Mouse (Mus musculus) adrenal gland, postnatal 36 days (tissue): Measurements from ENCODE around the gene Rad51b. TPM values are rescaled to one million over a fixed set of nuclear protein-coding genes. Genes with fewer than 3 reads are reported as not detected.

Source experiments
- DNase-seq, 2 experiments: peaks; one replicate each; pipeline ENCODE4 v3.0.0; 2021; ENCODE audit warnings: mixed read lengths in 1 of 2
- total RNA-seq, 2 experiments: library from RNA; stranded (reverse); gene quantifications; 2 replicates each; pipeline ENCODE4 v1.2.3; 2021

The Rad51b gene
- total RNA-seq, 2 experiments from 2014 or later, result 0.49 to 0.63 TPM

DNA sequence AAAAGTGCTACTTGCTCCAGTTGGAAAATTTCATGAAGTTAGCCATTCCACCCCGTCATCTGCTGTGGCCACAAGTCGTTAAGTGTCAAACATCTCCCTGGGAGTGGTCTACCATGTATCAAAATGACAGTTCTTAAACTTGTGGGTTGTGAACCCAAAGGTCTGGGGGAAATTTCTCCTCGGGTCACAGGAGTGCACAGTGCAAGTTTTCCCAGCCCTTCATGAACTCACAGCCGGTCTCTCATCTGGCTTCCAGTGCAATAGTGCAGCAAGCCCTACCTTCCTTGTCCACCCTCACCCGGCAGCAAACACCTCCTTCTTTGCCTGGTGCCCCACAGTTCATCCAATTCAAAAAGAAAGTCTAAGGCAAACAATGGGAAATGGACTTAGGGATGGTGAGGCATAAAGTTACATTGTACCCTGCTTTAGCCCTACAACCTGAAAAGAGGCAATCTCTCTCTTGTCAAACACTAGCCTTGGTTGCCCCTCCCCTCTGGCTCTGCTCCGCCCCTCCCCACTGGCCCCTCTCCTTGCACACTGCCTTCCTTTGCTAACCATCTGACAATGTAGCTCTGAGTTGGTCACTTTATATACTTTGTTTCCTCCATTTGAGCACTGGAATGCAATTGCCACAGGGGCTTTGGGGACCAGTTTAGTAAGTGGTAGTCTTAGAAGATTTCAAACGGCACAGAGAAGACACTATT lies 390.8 kb downstream of the Rad51b start:
- no peak for DNase-seq

DNA sequence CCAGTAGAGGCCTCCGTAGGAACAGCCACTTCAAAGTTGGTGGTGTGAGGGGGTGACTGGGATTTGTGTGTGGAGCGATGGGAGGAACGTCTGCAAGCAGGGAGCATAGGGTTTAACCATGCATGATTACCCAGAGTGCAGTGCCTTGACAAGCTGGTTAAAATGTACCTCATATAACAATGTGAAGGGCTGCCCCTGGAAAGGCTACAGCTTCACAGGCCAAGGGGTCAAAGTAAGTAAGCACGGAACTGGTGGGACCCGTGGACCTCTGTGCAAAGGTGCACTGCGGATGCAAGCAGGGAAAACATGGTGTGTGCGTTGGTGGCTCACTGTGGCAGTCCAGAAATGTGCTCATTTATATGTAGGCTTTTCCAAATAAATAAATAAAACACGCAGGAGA lies 392.2 kb downstream of the Rad51b start:
- DNase-seq, result no peak

DNA sequence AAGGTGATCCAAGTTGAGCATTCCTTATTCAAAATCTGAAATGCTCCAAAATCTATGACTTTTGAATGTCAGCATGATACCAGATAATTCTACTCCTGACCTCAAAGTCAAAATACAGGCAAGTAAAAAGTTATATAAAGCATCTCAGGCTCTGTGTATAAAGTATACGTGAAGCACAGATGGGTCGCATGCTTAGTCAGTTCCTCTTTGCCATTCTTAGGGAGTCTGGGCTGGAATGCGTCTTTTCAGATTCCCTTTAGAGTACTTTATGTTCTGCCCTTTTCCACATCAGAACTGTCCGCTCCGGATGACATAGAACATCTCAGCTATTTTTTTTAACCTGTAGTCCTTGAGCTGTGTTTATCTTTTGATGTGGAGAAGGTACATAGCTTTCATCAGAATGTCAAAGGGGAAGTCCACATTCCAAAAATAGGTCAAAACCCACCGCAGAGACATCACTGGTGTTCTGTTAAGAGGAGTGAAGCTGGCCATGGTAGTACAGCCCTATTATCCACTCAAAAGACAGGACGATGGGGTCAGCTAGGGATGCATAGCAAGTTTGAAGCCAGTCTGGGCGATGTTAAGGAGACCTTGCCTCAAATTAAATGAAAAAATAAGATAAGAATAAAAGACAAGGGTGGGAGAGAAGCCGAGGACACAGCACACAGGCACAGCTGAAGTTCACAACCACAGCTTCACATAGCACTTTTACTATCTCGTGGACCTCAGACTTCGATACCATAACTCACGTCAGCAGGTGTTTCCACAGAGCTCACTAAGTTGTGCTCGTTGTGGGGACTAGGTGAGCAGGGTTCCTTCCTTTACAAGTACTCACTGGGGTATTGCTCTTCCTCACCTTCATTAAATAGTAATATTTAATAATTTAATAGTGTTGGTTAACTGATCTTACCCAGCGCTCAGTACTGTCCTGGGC lies 395.1 kb downstream of the Rad51b start:
- DNase-seq, result peak in 1 of 2 experiments; percentile 27

DNA sequence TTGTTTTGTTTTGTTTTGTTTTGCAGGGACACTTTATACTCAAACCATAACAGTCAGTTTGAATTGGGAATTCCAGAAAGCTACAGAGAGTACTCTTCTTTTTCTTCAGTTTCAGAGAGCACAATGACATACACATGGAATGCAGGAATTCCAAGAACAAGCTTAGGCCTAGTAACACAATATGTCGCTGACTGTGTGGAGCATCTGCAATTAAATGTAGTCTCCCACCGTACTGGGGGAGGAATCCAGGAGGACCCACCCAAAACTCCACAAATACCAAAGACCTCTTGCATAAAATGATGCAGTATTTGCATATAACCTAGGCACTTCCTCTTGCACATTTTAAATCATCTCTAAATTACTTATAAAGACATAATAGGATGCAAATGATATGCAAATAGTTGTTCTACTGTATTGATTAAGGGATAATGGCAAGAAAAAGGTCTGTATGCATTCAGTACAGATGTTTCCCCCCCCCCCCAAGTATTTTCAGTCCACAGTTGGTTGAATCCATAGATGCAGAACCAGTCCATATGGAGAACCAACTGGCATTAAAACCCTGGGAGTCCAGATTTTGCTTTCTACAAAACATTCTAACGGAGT lies 398.9 kb downstream of the Rad51b start:
- DNase-seq, result no peak

DNA sequence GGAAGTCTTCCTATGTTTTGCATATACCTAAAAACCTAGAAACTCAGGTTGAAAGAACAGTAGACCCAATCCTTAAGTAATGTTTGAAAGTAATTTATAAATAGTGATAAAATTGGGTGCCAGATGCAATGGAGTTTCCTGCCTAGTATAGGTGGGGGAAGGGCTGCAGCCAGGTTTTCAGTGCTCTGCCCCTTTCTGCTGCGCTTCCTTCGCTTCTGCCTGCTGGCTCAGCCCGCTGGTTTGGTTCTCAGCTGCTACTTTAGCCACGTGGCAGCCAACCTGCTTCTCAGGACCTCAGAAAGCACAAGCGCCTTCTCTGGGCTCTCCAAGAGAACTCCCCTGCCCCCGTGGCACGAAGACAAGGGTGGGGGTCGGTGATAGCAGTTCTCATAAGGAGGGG lies 406.5 kb downstream of the Rad51b start:
- DNase-seq, result no peak

DNA sequence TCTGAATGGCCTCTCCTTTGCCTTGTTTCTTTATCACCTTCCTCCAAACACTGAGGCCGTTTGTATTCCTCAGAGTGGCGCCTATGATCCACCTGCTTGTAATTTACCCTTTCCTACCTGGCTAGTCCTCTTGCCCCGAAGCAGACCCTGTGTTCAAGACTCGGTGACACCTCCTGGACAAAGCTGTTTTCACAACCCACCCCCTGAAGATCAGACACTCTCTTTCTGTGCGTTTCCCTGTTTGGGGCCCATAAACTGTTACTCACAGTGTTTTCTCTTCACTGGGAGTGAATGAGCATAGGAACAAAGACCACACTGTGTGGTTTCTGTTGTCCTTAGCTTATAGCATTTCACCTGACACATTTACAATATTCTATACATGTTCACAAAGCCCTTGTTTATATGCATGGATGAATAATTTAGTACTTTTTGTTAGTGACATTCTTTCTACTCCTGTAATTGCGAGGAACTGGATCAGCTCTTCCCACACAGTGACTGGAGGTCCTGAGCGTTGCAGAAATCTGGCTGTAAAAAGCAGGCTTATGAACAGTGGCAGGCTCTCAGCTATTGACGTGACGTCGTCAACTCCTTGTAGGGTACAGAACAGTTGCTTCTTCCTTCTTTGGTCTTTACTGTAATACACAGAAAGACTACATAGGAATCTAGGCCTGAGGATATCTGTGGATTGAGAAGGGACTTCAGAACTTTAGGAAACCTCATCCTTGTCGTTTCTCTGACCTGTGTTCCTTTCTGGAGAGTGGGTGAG lies 408.6 kb downstream of the Rad51b start:
- DNase-seq, result no peak

DNA sequence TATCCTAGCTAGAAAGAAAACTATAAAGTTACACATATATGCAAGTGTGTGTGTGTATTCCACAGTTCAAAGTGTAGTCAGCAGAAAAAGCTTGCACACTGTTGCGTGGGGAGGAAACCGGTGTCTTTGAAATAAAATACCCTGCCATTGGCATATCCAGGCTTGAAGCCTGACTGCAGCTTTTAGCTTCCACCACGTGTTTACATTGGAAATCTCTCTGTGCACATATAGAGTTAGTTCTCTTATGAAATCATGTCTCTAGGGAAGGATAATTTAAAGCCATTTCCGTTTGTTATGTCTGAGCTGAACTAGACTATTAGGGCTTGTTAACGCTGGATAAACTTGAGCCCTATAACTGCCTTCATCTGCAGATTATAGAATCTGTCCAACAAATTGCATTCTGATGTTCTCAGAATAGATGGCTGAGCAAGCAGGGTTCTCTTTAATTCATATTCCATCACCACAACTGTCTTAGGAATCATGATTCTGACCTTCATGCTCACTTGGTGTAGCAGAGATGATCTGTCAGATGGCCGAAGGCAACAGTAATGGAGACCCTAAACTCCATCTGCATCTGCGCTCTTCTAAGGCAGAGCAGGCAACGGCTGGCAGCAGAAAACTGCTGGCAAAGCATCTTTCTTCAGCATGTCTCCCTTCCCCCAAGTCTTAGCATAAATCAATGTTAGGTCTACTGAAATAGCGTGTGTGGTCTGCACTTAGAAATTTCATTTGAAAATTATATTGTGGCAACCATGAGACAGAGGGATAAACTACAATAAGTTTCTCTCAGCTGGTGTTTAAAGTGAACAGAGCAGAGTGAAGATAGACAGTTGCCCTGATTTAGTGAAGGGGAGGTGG lies 410.7 kb downstream of the Rad51b start:
- no peak for DNase-seq

DNA sequence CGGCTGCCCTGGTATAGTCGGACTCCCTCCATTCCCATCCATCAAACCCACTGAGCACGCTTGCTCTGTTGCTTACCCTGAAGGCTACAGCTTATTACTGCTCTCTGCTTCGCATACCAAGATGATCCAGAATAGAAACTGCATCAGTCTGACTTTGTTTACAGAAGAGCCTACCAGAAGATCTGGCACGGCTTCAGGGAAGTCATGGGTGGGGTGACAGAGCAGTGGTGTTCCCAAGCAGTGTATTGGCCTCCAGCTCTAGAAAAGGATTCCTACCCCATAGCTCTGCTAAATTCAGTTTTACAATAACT lies 411.3 kb downstream of the Rad51b start:
- DNase-seq, result peak in 1 of 2 experiments; percentile 29

DNA sequence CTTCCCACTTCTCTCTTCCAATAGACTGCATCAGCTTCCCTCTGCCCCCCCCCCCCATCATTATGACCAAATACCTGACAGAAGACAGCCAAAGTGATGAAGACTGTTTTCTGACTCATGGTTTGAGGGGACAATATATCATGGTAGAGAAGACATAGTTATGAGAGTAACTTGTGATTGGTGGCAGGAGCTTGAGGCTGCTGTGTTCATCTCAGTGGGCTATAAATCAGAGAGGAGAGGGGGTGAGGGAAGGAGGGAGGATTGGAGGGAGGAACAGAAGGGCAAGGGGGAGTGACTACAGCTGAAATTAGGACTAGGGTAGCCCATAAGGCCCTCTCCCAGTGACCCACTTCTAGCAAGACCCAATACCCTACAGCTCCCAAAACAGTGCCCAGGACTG lies 416.2 kb downstream of the Rad51b start:
- no peak for DNase-seq

DNA sequence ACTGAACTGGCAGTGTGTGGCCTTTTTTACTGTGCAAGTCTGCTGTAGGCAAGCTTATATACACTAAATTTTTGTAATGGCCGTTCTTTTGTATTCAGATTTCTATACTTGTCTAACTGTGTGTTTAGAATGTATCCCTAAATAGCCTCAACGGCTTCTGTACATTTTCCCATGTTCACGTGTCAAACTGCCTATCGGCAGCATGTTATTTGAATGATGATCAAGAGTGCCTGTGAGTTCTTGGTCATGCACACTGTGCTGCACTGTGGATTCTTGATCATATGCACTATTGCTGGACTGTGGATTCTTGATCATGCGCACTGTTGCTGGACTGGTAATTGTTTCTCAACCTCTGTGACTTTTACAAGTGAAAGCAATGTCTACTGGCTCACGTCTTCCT lies 417.4 kb downstream of the Rad51b start:
- no peak for DNase-seq

DNA sequence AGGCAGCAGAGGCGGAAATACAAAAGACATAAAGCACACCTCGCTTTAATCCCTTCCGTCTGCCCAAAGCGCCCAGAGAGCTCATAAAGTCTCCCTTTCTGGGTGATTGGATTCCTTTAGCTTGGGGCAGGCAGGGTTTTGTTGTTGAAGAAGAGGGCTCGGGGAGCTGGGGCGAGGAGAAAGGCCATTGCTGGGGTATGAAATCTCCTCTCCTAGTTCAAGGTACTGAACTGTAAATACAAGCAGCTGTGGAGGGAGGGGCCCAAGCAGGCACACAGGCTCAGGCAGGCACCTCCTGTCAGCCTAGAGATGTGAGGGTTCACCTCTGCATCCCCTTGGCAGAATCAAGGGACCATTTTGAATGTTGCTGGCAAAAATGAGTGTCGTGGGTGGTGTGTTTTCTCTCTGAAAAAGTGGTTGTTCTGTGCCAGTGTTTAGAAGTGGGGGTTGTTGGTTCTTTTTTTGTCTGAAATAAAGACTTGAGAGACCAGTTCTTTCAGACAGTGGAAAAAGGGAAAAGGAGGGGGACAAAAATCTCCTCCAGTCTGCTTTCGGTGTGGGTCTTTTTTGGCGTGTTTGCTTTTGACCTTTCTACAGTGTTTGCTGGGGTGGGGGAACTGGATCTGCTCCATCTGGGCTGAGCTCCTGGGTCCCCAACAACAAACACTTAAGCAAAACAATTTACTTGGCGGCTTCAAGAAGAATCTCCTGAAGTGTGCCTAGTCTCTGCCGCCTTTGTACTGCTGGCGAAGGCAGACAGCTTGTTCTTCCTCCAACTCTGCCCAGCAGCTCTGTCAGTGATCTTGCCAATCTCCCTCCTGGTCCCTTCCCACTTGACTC lies 418.6 kb downstream of the Rad51b start:
- DNase-seq, result no peak

DNA sequence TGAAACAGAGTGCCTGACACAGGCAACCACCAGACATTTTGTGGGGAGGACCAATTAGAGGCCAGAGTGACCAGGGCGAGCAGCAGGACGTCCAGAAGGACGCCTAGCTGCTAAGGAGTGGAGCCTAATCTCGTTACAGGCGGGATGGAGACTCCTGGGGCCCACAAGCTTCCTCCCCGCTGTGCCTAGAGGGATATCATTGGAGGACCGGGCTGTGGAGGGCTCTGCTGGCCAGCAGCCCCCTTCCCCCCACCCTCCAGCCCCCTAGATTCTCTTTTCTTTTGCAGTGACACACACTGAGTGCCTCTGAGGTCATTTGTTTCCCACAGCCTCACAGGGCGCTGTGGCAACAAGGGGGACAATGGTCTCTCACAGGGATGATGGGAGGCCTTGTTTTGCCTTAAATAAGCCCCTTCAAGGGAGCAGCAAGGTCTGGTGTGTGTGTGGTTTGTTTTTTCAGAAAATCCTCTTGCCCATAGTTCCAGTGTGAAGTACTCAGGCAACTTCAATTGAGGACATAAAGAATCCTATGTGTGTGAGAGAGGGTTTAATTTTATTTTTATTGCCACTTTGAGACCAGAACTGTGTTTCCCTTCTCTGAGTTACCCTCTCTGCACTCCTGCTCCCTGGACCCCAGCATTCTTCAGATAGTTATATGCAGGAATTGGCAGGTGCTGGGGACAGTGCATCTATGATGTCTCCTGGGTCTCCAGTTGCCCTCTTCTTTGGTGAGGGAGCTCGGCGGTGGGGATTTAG lies 422.2 kb downstream of the Rad51b start:
- DNase-seq, result no peak

DNA sequence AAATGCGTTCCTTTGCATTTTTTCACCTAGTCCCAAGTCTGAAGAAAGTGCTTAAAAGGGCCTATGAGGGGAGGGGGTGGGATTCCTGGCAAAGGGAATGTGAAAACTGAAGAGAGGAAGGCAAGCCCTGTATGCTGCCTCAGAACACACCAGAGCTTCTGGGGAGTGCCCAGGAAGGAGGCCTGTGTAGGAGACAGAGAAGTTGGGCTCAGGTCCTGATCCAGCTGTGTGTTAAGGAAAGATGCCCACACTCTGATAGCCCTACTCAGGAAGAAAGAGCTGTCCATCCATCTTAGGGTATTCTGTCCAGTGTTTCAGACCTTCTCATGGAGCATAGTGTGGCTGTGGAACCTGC lies 422.7 kb downstream of the Rad51b start:
- DNase-seq, result no peak

DNA sequence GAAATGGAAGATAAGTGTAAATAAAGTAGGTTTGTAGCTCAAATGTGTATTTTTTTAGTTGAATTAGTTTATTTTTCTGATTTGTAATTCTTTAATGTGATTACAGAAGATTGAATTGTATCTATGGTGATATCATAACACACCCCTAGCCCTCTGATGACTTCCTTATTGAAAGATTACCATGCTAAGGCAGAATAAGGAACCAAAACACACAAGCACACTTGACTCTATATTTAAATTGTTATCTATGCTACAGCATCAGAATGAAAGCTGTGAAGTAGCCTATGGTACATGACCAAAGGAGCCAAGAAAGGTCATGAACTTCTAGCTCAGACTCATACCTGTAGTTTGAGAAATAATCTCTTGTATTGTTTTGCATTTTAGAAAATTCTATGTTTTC lies 427.8 kb downstream of the Rad51b start:
- no peak for DNase-seq

DNA sequence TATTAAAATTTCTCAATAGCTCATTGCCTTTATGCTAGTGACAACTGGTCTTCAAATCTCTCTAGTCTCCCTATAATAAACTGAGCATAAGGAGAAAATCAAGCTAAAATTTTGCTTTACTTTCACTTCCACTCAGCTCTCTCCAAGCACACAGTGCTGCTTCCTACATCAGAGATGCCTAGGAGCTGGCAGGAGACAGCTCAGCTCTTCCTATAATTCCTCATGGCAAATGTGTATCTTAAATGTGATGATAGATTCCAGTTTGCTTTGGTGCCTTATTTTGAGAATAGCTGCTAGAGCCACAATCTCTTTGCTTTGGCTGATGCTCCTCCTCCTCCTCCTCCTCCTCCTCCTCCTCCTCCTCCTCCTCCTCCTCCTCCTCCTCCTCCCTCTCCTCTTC lies 428.6 kb downstream of the Rad51b start:
- DNase-seq, result no peak

DNA sequence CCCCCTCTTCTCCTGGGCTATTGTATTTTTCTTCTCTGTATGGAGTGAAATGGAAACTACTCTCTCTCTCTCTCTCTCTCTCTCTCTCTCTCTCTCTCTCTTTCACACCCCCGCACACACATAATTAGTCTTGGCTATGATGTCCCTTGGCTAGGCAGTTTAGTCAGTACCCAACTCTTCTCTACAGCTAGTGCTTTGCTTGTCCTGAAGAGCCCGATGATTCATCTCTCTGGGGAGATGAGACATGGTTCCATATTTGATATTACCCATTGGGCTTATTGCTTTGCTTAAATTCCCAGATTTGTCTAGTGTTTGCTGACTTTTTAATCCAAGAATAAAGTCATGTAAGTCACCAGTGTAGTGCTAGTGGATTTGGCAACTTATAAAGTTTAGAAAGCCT lies 429.0 kb downstream of the Rad51b start:
- no peak for DNase-seq

DNA sequence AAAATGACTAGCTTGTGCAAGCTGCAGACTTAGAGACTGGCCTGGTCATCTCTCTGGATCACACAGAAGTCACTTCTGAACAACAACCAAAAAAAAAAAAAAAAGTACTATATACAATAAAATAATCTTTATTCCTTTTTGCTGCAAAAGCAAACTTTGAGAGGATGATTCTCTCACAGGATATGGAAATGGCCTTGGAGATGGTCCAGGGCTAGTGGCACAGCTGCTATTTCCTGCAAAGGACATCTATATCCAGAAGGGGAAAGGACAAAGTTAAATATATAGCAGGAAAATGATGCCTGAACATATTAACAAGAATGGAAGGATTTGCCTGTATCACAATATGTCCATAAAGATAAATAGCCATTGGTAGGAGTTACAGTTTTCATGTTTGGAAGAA lies 429.9 kb downstream of the Rad51b start:
- peak in 1 of 2 experiments; percentile 34 for DNase-seq

DNA sequence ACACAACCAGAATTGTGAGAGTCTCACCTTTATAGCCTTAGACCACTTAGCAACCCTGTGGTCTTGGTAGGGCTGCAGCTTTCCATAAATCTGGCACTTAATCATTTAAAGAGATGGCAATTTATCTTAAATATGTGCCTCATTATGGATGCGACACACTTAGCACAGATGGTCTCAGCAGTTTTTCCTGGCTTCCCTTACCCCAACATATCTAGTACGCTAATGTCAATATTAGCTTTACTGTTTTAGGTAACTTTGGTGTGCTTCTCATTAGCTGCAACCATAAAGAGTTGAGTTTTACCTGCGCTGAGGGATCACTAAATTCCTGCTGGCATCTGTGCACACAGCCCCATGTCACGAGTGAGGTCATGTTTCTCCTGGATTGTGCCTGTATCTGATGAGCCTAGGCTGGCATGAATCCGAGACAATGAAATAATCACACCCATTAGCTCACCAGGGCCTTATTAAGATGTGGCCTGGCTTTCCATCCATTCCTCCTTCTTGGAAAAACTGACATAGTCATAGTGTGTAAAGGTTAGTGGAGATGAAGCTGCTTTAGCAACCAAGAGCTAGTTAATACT lies 432.9 kb downstream of the Rad51b start:
- DNase-seq, result no peak

DNA sequence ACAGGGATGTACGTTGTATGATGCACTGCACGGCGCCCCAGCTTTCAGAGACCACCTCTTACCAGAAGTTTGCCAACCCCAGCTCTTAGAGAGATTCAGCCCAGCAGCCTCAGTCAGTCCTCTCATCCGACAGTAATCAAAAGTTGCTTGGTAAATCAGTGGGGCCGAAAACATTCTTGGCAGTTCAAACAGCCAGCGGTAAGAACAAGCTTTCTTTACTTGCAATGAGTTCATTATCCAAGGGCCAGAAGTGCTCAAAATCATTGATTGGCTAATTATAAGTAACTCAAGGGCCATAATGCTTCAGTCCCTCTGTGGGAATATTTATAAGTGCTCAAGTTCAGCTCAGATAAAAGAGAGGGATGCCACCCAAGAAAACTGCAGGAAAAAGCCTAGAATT lies 434.8 kb downstream of the Rad51b start:
- no peak for DNase-seq
